Mouse (Mus musculus): Measurements from ENCODE around the gene Clns1a.

- TF ChIP-seq POLR2A (IDR thresholded peaks at IDR 0.05; ENCODE audit: control insufficient read depth, low read depth, low read length) (no peak), CTCF (IDR thresholded peaks at IDR 0.05; ENCODE audit: control insufficient read depth, insufficient read depth, insufficient replicate concordance, low read depth, low read length) (no peak)
These were observed 20.9 kb downstream of the Clns1a start for GRCm38 (mm10) chr7:97717326-97717725.
